Mouse (Mus musculus) kidney, adult 2 months (tissue): ENCODE results near the gene Mms19.

Experiments used
- CTCF ChIP-seq: fragments of 200-500 bp; conservative IDR thresholded peaks from 2 replicates; pipeline ENCODE4 v1.5.1; 2011; ENCODE audit warnings: low read depth, mild to moderate bottlenecking, control low read depth, low read length, moderate library complexity, mixed read lengths; ENCODE audit not compliant: insufficient read depth, insufficient read length
- POLR2A ChIP-seq: fragments of 200-500 bp; IDR thresholded peaks from one replicate; pipeline ENCODE4 v1.6.1; 2011; ENCODE audit warnings: low read depth, low read length, control low read depth

DNA sequence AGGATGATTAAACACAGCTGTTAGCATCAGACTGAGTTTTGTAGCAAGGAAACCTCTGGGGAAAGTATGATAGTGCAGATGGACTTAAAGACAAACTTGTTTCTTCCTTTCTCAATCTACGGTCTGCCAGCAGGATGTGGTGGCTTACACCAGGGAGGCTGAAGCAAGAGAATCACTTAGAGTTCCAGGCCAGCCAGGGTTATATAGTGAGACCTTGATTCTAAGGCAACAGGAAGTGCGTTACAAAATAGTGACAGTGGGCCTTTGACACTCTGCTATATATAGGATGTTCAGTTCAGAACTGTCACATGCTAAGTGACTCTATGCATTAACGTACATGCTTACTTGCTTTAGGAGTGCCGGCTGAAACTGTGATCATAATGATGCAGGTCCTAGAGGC is 64.1 kb downstream of the Mms19 start:
- TF ChIP-seq CTCF (no peak), POLR2A (no peak)
